Mouse (Mus musculus) small intestine, adult 2 months (tissue): ENCODE results near the gene Tspan9.

Experiments
- CTCF ChIP-seq: fragments of 200-500 bp; IDR thresholded peaks from 2 replicates; pipeline ENCODE4 v1.5.1; 2012; ENCODE audit warnings: low read depth, mild to moderate bottlenecking, control low read depth, inconsistent platforms, low read length, moderate library complexity, mixed read lengths; ENCODE audit not compliant: insufficient replicate concordance, insufficient read length; ENCODE audit errors: extremely low read depth
- POLR2A ChIP-seq: fragments of 200-500 bp; IDR thresholded peaks from 2 replicates; pipeline ENCODE4 v1.6.1; 2012; ENCODE audit warnings: low read depth, mild to moderate bottlenecking, control low read depth, inconsistent platforms, low read length, moderate library complexity

DNA sequence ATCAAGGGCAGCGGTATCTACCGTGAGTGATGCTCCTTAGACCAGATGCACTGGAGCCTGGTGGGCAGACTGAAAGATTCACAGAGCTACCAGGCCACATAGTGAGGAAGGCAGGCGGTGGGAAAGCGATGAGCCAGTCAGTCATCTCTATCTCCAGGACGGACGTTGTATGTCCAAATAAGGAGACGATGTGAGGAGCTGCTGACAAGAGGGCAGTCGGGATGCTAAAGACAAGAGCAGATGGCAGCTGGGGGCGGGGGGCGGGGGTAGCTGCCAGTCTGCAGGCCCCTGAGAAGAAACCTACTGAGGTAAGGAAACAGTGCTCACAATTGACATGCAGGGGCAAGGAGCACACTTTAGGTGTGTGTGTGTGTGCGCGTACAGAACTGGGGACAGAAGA lies 22.6 kb downstream of the Tspan9 start:
- no peak for TF ChIP-seq CTCF
- TF ChIP-seq POLR2A, result no peak
